Mouse (Mus musculus): ENCODE measurements around the gene Cdc6.

- no peak for TF ChIP-seq CTCF (IDR thresholded peaks at IDR 0.05; ENCODE audit: control insufficient read depth, insufficient read depth, insufficient read length)
- TF ChIP-seq USF1 (IDR thresholded peaks at IDR 0.05; ENCODE audit: low read depth), result no peak
- TF ChIP-seq CEBPB (IDR thresholded peaks at IDR 0.05; ENCODE audit: low read depth), result no peak
- no peak for TF ChIP-seq MAX (IDR thresholded peaks at IDR 0.05)
- TF ChIP-seq FOSL1 (IDR thresholded peaks at IDR 0.05; ENCODE audit: insufficient read depth, low read length, poor library complexity, severe bottlenecking), result no peak
Measured at GRCm38 (mm10) chr11:98953361-98953760, 45.8 kb downstream of the Cdc6 start.
